Mouse (Mus musculus): ENCODE results near the gene Pfkl.
A peak's percentile ranks its signal among the peaks of the same experiment; 100 is the strongest.
"Not testable (repeated sequence)": the region's sequence is repeated elsewhere in the genome, so short reads cannot be mapped to it uniquely, and the experiment has no call there.

The Pfkl gene

GRCm38 (mm10) chr10:78011116-78011515, 1.2 kb upstream of the Pfkl start:
- DNase-seq, result not testable (repeated sequence)

GRCm38 (mm10) chr10:78010335-78010734, 452 bp upstream of the Pfkl start:
- DNase-seq, result no peak

- DNase-seq, result peak; percentile 95 to 98
Observed at GRCm38 (mm10) chr10:78009184-78009944, 519 bp downstream of the Pfkl start.

GRCm38 (mm10) chr10:78008169-78008568, 1.7 kb downstream of the Pfkl start:
- DNase-seq, result no peak

- DNase-seq, result no peak
Observed at GRCm38 (mm10) chr10:78007203-78007602, 2.7 kb downstream of the Pfkl start.

GRCm38 (mm10) chr10:78005791-78006438, 4.0 kb downstream of the Pfkl start:
- no peak for DNase-seq

GRCm38 (mm10) chr10:78004479-78005100, 5.3 kb downstream of the Pfkl start:
- no peak for DNase-seq

- no peak for DNase-seq
Observed at GRCm38 (mm10) chr10:78002316-78002715, 7.6 kb downstream of the Pfkl start.

- DNase-seq, result no peak
Observed at GRCm38 (mm10) chr10:78001796-78002195, 8.1 kb downstream of the Pfkl start.

- DNase-seq, result no peak
Observed at GRCm38 (mm10) chr10:78000200-78000599, 9.7 kb downstream of the Pfkl start.

GRCm38 (mm10) chr10:77995639-77996038, 14.2 kb downstream of the Pfkl start:
- no peak for DNase-seq

GRCm38 (mm10) chr10:77985775-77986174, 24.1 kb downstream of the Pfkl start:
- DNase-seq, result no peak

GRCm38 (mm10) chr10:77984660-77985059, 25.2 kb downstream of the Pfkl start:
- DNase-seq, result peak; percentile 27 to 73

- peak; percentile 98 to 100 for DNase-seq
Observed at GRCm38 (mm10) chr10:77978351-77979350, 31.2 kb downstream of the Pfkl start, which contains the start of gene 1810043G02Rik. Gene 1810043G02Rik (plus strand): TSS chr10:77978524.

- peak in 1 of 2 experiments; percentile 32 for DNase-seq
Observed at GRCm38 (mm10) chr10:77976458-77977150, 33.3 kb downstream of the Pfkl start.

- no peak for DNase-seq
Observed at GRCm38 (mm10) chr10:77975653-77976052, 34.2 kb downstream of the Pfkl start.

GRCm38 (mm10) chr10:77974811-77975210, 35.1 kb downstream of the Pfkl start:
- no peak for DNase-seq

- DNase-seq, result no peak
Observed at GRCm38 (mm10) chr10:77974323-77974722, 35.6 kb downstream of the Pfkl start.

- peak in 1 of 2 experiments; percentile 45 for DNase-seq
Observed at GRCm38 (mm10) chr10:77971709-77972553, 38.0 kb downstream of the Pfkl start.

GRCm38 (mm10) chr10:77971191-77971590, 38.7 kb downstream of the Pfkl start:
- peak; percentile 35 to 62 for DNase-seq

GRCm38 (mm10) chr10:77970481-77970880, 39.4 kb downstream of the Pfkl start, which contains the start of gene Trpm2:
Gene Trpm2 (minus strand): TSS chr10:77970563.
- DNase-seq, result peak; percentile 31 to 34

Measured in spleen, adult 18-20 months (tissue).